Mouse (Mus musculus) v-Abl transformed pro-B cells (cell line): ENCODE data around the gene Ip6k1.

Source experiments
- in situ Hi-C, 2 experiments: fragments of 400-800 bp; cut with MboI; formaldehyde crosslinking; loops; one replicate each; pipeline ENCODE4 v1.15.1; 2025; ENCODE audit not compliant: unreplicated experiment in 2 of 2

Gene Ip6k1

DNA sequence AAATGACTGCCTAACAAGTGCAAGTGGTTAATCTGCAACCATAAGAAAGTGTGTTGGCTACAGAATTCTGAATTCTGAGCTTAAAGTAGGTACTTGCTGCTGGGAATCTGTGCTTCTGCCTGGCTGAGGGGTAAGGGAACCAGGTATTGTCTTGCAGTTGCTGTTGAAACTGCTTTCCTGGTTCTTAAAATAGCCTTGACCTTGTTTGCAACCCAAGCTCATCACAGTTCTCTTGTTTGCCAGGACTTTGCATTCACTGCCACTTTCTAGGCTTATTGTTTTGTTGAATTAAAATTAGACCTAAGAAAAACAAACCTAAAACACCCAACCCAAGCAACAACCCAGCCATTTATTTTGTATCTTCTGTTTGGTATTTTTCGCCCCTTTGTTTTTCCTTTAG is 18.4 kb downstream of the Ip6k1 start:
- in situ Hi-C loops = no loop called here

DNA sequence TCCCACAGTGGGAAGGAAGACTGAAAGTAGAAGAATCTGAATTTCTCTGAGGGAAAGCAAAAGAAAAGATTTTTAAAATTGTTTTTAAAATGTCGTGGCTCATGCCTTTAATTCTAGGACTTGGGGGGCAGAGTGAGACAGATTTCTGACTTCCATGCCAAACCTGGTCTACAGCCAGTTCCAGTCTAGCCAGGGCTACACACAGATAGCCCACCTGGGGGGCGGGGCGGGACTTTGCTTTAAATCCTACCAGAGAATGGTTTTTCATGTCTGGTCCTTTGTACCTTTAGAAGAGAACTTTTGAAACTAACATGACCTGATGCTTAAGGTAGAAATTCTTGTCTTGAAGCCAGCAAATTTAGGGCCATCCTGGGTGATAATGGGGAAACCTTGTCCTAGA is 20.9 kb downstream of the Ip6k1 start:
- in situ Hi-C loops = no loop called here

DNA sequence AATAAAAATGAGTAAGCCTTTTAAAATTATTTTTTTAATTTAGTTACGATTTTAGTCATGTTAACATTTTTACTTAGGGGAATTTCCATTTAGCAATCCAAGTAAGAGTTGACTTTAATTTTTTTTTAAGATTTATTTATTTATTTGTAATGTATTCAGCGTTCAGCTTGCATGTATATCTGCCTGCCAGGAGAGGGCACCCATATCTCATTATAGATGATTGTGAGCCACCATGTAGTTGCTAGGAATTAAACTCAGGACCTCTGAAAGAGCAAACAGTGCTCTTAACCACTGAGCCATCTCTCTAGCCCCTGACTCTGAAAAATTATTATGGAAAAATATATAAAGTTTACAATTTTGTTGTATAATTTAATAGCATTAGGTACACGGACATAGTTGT is 24.3 kb downstream of the Ip6k1 start:
- in situ Hi-C loops = no loop called here

DNA sequence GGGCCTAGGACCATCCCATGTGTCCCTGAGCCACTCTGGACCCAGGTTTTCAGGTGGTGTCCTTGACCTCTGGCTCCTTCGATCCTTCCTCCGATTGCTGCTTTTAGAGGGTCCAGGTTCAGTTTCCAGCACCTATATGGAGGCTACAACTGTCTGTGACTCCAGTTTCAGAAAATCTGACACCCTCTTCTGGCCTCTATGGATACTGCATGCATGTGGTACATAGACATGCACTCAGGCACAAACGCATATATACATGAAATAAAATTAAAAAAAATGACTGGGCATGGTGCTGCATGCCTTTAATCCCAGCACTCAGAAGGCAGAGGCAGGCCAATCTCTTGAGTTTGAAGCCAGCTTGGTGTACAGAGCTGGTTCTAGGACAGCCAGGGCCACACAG is 25.6 kb downstream of the Ip6k1 start:
- in situ Hi-C loops = no loop called here

DNA sequence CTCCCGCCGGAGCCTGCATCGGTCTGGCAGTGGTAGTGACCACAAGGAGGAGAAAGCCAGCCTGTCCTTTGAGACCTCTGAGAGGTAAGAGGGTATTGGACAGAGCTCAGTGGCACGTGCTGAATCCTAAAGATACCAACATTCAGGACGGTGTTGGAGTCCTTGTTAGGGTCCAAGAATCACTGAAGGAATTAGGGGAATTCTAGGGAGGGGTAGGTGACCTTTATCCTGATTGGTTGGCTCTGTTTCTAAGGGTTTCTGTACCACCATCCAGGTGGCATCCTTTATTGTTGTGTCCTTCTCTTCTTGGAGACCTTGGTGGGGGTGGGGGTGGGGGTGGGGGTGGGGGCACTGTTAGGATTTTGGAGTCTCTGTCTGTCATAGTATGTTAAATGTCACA is 29.8 kb downstream of the Ip6k1 start:
- in situ Hi-C loops = no loop called here

DNA sequence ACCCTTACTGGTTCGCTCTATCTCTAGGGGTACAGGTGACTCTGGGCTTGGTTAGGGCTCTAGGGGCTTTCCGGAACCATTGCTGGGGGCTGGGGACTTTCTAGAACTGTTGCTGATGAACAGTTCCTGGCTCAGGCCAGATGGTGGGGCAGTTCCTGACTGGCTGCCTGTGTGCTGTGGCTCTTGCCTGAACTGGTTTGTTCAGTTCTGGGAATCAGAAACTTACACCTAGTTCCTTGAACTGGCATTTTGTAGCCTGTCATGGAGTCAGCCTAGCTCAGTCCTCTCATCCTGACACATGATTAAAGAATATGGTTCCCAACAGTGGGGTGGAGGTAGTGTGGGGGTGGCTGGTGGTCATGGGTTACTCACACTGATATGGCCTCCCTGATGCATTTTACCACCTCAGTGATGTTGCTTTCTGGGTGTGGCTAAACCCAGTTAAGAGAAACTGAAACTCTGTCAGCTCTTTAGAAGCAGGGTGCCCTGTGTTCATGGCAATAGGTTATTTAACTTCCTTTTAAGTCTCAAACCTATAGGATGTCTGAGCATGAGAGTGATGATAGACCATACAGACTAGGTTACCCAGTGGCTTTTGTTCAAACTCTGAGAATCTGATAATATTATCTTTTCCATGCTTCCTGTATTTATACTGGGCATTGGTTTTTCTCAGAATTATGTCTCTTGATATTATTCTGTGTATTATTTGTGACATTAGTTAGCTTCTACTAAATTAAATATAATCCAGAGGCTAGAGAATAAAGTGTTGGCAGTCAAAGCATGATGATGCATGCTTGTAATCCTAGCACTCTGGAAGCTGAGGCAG is 33.2 kb downstream of the Ip6k1 start:
- in situ Hi-C loops = no loop called here

DNA sequence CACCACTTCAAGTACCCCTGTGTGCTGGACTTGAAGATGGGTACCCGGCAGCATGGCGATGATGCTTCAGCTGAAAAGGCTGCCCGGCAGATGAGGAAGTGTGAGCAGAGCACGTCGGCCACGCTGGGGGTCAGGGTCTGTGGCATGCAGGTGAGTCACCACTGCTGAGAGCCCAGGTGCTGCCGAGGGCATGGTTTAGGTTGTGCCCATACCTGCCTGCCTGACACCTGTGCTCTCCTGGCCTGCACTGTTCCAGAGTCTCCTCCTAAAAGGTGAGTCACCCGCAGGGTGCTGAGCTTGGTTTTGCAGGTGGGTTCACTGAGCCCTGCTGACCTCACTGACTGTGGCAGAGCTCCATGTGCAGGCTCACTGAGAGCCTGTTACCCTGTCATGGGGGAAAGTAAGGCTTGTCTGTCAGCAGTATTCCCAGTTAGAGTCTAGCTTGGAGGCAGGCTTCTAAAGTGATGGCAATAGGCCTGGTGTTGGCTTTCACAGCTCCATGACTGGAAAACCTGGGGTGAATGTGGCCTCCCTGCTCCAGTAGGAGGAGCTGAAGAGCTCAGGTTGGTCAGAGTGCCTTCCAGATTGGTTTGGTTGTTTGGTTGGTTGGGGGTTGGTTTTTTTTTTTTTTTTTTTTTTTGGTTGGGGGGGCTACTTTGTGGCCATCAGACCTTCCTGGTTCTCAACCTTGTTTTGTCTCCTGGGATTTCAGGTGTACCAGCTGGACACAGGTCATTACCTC is 42.6 kb downstream of the Ip6k1 start:
- in situ Hi-C loops = loop anchor here in 1 of 2 experiments (5.0 kb wide), 1 partner anchor 38 kb away; no protein-coding TSS in a partner anchor

DNA sequence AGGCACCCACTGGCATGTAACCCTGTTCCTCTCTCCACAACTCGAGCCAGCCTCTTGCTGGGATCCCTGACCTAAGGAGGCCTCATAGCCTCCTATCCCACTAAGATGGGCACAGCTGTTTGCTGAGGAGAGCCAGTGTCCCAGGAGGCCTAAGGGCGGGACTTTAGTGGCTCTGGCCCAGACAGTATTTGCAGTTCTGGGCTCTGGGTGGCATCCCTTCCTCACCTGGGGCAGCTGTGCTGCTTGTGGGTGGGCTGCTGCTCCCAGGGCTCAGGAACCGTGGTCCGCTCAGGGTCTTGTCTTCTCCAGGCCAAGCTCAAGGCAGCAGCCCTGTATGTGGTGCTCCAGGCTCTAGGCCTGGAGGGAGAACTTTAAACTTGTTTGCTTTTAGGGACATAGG is 44.3 kb downstream of the Ip6k1 start:
- in situ Hi-C loops = loop anchor here in 1 of 2 experiments (5.0 kb wide), 1 partner anchor 39 kb away; no protein-coding TSS in a partner anchor

DNA sequence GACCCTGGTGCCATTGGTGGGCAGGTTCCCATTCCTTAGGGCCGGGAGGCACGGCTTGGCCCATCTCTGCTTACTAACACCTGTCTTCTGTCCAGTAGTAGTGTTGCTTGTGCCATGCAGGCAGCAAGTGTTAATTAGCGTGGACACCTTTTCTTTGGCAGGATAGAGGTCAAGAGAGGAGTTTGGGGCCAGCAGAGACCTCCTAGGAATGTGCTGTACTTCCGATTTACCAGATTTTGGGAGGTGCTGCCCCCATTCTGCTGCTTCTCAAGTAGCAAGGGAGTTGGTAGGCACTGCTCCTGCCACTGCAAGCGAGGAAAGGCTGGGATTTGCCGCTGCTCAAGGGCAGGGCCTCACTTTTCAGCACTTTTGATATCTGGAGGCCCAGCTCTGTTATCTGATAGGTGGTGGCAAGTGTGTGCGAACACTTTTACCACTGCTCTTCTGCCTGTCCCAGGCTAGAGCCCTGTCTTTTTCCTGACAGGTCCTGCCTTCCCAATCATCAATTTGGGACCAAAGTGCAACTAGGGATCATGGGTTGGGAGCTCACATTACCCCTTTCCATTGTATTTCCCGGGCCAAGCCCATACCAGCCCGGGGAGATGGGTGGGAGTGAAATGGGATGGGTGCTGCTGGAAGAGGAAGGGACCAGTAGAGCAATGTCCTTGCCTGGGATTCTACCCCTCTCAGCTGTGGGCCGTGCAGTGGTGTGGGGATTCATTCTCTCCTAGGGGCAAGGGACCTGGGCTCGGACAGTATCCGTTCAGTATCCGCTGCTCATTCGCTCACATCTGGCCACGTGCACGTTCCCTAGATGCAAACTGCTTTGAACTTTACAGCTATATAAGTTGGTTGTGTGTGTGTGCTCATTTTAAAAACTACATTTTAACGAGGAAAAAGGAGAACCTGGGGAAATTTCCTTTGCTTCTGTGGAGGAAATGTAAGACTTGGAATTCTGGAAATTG is 45.6 kb downstream of the Ip6k1 start:
- in situ Hi-C loops = loop anchor here in 1 of 2 experiments (5.0 kb wide), 1 partner anchor 41 kb away; no protein-coding TSS in a partner anchor

DNA sequence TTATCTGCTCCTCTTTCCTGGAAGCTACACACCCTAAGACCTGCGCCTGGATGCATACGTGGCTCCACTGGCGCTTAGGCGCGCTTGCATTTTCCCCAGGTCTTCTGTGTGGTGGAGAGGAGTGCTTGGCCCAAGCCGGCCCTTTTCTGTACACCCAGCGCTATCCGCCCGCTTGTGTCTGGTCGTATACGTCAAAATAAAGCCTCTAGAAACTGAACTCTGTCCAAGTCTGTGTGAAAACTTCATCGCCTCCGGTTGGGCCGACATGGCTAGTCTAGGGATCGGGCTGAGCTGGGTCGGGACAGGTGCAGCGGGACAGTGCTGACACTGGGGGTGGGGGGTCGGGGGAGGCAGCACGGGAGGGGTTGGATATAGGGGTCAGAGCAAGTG is 46.3 kb downstream of the Ip6k1 start:
- in situ Hi-C loops = loop anchor here in 1 of 2 experiments (5.0 kb wide), 1 partner anchor 41 kb away; no protein-coding TSS in a partner anchor

DNA sequence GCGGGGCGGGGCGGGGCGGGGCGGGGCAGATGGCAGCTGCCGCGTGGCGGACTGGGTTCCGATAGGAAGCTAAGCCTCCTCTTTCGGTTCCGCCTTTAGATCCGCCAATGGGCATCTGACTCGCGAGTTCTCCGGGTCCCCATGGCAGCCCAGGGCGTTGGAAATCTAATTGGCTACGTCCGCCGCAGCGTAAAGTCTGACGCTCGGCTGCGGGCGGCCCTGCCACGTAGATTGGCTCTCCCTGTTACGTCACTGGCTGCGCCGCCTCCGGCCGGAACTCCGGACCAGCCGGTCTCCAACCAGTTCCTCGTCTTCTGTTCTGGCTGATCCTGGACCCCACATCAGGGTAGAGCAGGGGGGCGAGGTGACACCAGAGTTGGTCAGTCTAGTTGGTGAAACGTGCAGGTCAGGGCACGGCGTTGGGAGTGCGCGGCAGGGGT is 46.7 kb downstream of the Ip6k1 start, which contains the start of gene Gmppb:
TSS of gene Gmppb (plus strand) at position 227 of the 440 bp plus-strand sequence.
- in situ Hi-C loops = loop anchor here in 1 of 2 experiments (5.0 kb wide), 1 partner anchor 42 kb away; no protein-coding TSS in a partner anchor

DNA sequence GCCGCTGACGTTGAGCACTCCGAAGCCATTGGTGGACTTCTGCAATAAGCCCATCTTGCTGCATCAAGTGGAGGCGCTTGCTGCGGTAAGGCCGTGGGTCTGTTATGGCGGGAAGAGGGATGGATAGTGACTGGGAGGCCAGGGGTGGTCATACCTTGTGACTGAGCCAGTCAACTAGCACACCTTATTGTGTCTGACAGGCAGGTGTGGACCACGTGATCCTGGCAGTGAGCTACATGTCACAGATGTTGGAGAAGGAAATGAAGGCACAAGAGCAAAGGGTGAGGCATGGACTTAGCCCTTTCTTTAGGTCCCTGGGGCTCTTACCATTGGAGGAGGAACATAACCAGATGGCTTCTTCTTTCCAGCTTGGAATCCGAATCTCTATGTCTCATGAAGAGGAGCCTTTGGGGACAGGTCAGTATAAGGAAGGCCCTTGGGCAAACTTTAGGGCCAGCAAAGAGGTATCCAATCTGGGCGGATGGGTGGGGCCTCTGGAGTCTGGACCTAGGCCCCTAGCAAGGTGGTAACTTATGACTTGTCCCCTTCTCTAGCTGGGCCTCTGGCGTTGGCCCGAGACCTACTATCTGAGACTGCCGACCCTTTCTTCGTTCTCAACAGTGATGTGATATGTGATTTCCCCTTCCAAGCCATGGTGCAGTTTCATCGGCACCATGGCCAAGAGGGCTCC is 47.4 kb downstream of the Ip6k1 start:
- in situ Hi-C loops = loop anchor here (5.0 to 25.0 kb wide), 3 partner anchors 42 to 412 kb away; partner anchors contain the start of genes Gnai2 (in 1 of the 2) and Rbm5 (in 1 of the 2)

DNA sequence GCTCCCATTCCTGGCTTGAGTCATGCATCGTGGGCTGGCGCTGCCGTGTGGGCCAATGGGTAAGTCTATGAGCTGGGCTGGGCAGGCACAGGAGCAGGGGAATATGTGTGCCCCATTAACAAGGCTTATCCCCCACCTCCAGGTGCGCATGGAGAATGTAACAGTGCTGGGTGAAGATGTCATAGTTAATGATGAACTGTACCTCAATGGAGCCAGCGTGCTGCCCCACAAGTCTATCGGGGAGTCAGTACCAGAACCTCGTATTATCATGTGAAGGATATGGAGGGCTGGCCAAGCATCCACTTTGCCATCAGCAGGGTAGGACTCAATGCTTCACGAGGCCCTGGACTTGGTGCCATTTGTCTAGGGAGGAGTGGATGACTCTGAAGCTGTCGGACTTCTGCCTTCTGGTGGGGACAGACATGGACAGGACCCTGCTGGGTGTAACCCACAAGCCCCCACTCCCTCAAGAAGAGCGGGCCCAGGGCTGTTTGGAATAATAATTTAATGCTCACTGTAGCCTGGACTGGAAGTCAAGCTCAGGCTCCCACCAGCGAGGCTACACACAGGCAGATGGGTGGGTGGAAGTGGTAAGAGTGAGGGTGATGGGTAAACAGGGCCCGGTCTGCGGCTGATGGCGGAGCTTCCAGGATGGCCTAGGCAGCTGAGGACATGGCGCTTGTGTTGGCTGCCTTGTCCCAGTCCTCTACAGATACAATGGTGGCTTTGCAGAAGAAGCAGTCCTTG is 49.1 kb downstream of the Ip6k1 start:
- in situ Hi-C loops = loop anchor here in 1 of 2 experiments (25.0 kb wide), 2 partner anchors 289 to 414 kb away; partner anchors contain the start of genes Gnai2 and Rbm5

DNA sequence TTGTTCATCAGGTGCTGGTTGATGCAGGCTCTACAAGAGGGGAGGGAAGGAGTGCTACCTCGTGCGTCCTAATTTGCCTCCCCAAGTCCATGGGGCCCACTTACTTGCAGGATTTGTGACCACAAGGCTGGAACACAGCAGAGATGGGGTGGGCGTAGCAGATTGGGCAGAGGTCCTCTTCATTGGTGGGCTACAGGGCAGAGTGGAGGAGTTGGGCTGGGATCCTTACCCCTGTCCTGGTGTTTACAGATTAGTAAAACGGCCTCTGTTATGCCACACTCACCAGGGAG is 49.6 kb downstream of the Ip6k1 start:
- in situ Hi-C loops = loop anchor here in 1 of 2 experiments (25.0 kb wide), 2 partner anchors 290 to 415 kb away; partner anchors contain the start of genes Gnai2 and Rbm5

DNA sequence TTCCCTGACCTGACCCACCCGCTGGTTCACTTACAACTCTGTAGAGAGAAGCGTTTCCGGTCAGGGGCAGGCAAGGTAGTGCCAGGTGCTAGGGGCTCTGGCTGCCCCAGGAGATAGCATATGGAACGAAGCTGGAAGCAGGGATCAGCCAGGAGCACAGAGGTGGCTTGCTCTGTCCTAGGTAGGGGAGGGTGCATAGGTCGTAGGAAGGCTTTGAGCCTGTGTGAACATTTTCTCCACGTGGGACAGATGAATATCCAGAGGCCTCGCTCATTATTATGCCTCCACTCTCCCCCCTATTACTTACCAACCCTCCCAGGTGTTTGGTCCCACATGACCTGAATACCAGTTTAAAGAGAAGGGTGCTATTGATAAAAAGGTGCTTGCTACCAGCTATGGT is 50.1 kb downstream of the Ip6k1 start:
- in situ Hi-C loops = loop anchor here in 1 of 2 experiments (25.0 kb wide), 2 partner anchors 290 to 415 kb away; partner anchors contain the start of genes Gnai2 and Rbm5

DNA sequence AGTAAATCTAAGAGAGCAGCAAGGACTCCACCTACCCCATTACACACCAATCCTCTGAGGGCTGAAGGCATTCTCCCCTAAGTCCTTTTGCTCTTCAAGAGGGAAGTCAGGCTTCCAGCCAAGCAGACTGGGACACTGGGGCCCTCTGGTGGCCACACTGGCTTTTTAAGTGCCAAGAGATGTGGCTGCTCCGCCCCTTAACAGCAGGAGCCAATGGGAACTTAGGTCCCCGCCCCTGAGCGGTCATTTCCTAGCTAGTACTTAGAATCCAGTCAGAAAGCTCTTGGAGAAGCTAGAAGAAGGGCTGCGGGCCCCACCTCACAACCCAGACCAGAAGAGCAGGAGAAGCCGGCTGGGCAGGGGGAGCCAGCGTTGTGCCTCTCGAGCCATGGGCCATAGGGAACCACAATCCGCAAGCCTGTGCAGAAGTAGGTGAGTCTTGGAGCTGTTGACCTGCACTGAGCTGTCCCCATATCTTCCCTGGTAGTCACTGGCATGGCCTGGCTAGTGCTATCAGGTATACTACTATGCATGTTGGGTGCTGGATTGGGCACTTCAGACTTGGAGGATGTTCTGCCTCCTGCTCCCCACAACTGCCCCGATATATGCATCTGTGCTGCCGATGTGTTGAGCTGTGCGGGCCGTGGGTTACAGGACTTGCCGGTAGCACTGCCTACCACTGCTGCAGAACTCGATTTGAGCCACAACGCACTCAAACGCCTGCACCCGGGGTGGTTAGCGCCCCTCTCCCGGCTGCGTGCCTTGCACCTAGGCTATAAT is 50.8 kb downstream of the Ip6k1 start, which contains the start of gene Amigo3:
TSS of gene Amigo3 (plus strand) at position 275 of the 780 bp plus-strand sequence.
- in situ Hi-C loops = loop anchor here in 1 of 2 experiments (25.0 kb wide), 2 partner anchors 291 to 416 kb away; partner anchors contain the start of genes Gnai2 and Rbm5

DNA sequence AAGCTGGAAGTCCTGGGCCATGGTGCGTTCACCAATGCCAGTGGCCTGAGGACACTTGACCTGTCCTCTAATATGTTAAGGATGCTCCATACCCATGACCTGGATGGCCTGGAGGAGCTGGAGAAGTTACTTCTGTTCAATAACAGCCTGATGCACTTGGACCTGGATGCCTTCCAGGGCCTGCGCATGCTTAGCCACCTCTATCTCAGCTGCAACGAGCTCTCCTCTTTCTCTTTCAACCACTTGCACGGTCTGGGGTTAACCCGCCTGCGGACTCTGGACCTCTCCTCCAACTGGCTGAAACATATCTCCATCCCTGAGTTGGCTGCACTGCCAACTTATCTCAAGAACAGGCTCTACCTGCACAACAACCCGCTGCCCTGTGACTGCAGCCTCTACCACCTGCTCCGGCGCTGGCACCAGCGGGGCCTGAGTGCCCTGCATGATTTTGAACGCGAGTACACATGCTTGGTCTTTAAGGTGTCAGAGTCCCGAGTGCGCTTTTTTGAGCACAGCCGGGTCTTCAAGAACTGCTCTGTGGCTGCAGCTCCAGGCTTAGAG is 51.4 kb downstream of the Ip6k1 start:
- in situ Hi-C loops = loop anchor here in 1 of 2 experiments (25.0 kb wide), 2 partner anchors 291 to 416 kb away; partner anchors contain the start of genes Gnai2 and Rbm5
